Mouse (Mus musculus) neural tube, embryonic 11.5 days (tissue): ENCODE measurements around the gene Nup210l. TPM values are rescaled to one million over a fixed set of nuclear protein-coding genes. Genes with fewer than 3 reads are reported as not detected.
A peak's percentile ranks its signal among the peaks of the same experiment; 100 is the strongest.

ENCODE experiments used
- ATAC-seq: fragments of 200-750 bp; cut with Nextera tagmentation; 2 replicates; pipeline ENCODE4 v1.8.0; 2017; ENCODE audit warnings: moderate number of reproducible peaks, mild to moderate bottlenecking, moderate TSS enrichment, moderate library complexity; ENCODE audit not compliant: insufficient read depth, low FRiP score, low TSS enrichment
- DNase-seq: peaks from one replicate; pipeline ENCODE4 v3.0.0-alpha.2; 2015; ENCODE audit warnings: low spot score
- H3K27ac ChIP-seq: fragments of 300-500 bp; sonication (generic); 2 replicates; pipeline ENCODE4 v1.5.1; 2014; ENCODE audit warnings: low read depth, mild to moderate bottlenecking, low read length
- H3K27me3 ChIP-seq: fragments of 300-500 bp; sonication (generic); 2 replicates; pipeline ENCODE4 v1.6.1; 2014; ENCODE audit warnings: mild to moderate bottlenecking, low read length, mixed read lengths; ENCODE audit not compliant: control insufficient read depth, insufficient read depth
- H3K36me3 ChIP-seq: fragments of 300-500 bp; sonication (generic); 2 replicates; pipeline ENCODE4 v1.6.1; 2014; ENCODE audit warnings: mild to moderate bottlenecking, low read length, moderate library complexity, mixed read lengths; ENCODE audit not compliant: control insufficient read depth, insufficient read depth
- H3K4me1 ChIP-seq: fragments of 300-500 bp; sonication (generic); 2 replicates; pipeline ENCODE4 v1.6.1; 2014; ENCODE audit warnings: low read length, mixed read lengths; ENCODE audit not compliant: control insufficient read depth, insufficient read depth
- H3K4me2 ChIP-seq: fragments of 300-500 bp; sonication (generic); 2 replicates; pipeline ENCODE4 v1.6.1; 2014; ENCODE audit warnings: low read depth, mild to moderate bottlenecking, moderate library complexity
- H3K4me3 ChIP-seq: fragments of 300-500 bp; sonication (generic); 2 replicates; pipeline ENCODE4 v1.5.1; 2014; ENCODE audit warnings: low read depth, low read length
- H3K9ac ChIP-seq: fragments of 300-500 bp; sonication (generic); 2 replicates; pipeline ENCODE4 v1.6.1; 2014; ENCODE audit warnings: mild to moderate bottlenecking, low read length
- H3K9me3 ChIP-seq: fragments of 300-500 bp; sonication (generic); 2 replicates; pipeline ENCODE4 v1.6.1; 2016; ENCODE audit warnings: low read length; ENCODE audit not compliant: control insufficient read depth
- WGBS: fragments of 180-500 bp; shearing (Covaris S2); extraction: QIAGEN DNeasy Blood & Tissue Kit; methylation state at CpG from one replicate; pipeline ENCODE4 v1.1.7; 2014; 5-methylcytosine and 5-hydroxymethylcytosine counted together
- microRNA counts: library from miRNA; unstranded; fragments of <30 nt; microRNA quantifications from one replicate; lab custom pipeline; 2015
- microRNA-seq: library from miRNA; unstranded; fragments of <30 nt; microRNA quantifications from one replicate; pipeline ENCODE4, GENCODE M21; 2016
- polyA plus RNA-seq: library from polyadenylated mRNA; unstranded; fragments of >200 nt; fragmentation: Nextera tagmentation; extraction: Ambion mirVana; gene quantifications from 2 replicates; pipeline ENCODE4 v1.2.1, GENCODE M21; 2014

The Nup210l gene
- polyA plus RNA-seq, 1 experiment from 2014 or later, result 0.66 TPM

DNA sequence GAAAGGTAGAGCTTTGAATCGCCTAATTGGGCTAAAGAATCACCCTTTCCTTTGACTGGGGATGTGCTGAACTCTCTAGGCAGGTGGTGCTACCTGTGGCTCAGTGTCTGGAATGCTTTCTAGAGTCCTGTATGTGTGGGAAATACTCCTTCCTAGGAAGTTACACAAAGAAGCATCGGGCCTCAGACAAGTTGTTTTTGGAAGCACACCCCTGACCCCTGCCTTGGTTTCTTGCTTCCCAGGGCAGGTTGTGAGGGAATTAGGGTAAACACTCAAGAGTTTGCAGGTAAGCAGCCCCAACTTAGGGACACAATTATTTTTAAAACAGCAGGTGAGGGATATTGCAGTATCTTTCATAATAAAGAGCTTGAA is 151.2 kb downstream of the Nup210l start:
- WGBS, result 37% methylated on average over 2 of the region's 2 CpGs
- Histone ChIP-seq H3K27ac (no peak overlapping the region), H3K9ac (peak overlapping the region; percentile 76), H3K27me3 (no peaks in the 10 kb centered on the region), H3K9me3 (no peaks in the 10 kb centered on the region), H3K4me3 (peak overlapping the region; percentile 80), H3K4me2 (peak overlapping the region; percentile 49), H3K4me1 (peaks cover 6% of the 10 kb centered on the region), H3K36me3 (peaks cover 10% of the 10 kb centered on the region)
- DNase-seq (no peak), ATAC-seq (no peak)

DNA sequence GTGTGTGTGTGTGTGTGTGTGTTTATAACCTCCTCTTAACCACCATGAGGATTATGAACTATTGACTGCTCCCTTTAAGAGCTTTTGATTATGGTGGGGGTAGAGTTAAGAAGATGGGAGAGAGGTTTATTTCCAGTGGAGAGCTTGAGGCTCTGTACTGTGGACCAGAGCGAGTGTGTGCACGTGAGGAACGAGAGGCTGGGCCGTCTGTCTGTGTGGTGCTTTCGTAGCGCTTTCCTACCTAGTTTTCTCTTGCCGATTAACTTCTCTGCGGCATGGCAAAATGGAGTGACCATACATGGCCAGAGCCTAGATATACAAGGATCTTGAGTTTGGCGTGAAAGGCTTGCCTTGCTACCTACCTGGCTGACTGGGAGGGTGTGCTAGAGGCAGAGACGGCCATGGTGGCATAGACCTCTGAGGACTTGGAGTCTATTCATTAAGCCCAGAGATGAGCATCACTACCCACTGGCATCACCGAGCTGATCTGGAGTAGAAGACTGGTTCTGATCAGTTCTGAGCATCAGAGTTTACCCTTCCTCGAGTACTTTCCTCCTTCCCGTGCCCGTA is 151.9 kb downstream of the Nup210l start:
- H3K36me3 ChIP-seq, result peaks cover 11% of the 10 kb centered on the region
- H3K27me3 ChIP-seq, result no peaks in the 10 kb centered on the region
- no peak overlapping the region for H3K27ac ChIP-seq
- no peak overlapping the region for H3K4me3 ChIP-seq
- DNase-seq (no peak), ATAC-seq (no peak)
- no peak overlapping the region for H3K4me2 ChIP-seq
- H3K4me1 ChIP-seq, result peaks cover 6% of the 10 kb centered on the region
- H3K9ac ChIP-seq, result no peak overlapping the region
- WGBS, result 92% methylated on average over 14 of the region's 14 CpGs
- no peaks in the 10 kb centered on the region for H3K9me3 ChIP-seq

- no peak overlapping the region for H3K9ac ChIP-seq
- no peak for DNase-seq
- WGBS, result 94% methylated on average over 19 of the region's 19 CpGs
- H3K4me3 ChIP-seq, result no peak overlapping the region
- H3K27me3 ChIP-seq, result no peaks in the 10 kb centered on the region
- H3K27ac ChIP-seq, result no peak overlapping the region
- ATAC-seq, result no peak
- H3K4me1 ChIP-seq, result peaks cover 6% of the 10 kb centered on the region
- H3K36me3 ChIP-seq, result peaks cover 11% of the 10 kb centered on the region; the same call in 1 of the 2 replicates
- H3K4me2 ChIP-seq, result no peak overlapping the region
- H3K9me3 ChIP-seq, result no peaks in the 10 kb centered on the region
Measured at GRCm38 (mm10) chr3:90256731-90257530, 153.0 kb downstream of the Nup210l start.

GRCm38 (mm10) chr3:90258521-90258920 is 154.6 kb downstream of the Nup210l start:
- no peak for DNase-seq
- H3K4me3 ChIP-seq, result no peak overlapping the region
- no peaks in the 10 kb centered on the region for H3K9me3 ChIP-seq
- H3K27me3 ChIP-seq, result no peaks in the 10 kb centered on the region
- H3K27ac ChIP-seq, result no peak overlapping the region
- no peak for ATAC-seq
- H3K4me1 ChIP-seq, result peaks cover 6% of the 10 kb centered on the region
- H3K9ac ChIP-seq, result no peak overlapping the region
- peaks cover 18% of the 10 kb centered on the region for H3K36me3 ChIP-seq
- H3K4me2 ChIP-seq, result no peak overlapping the region
- WGBS, result 90% methylated on average over 4 of the region's 4 CpGs

MicroRNAs encoded within 50 kb of the gene (microRNA counts, 519-probe panel; counts per million panel counts)
- 4,392 counts per million, percentile 81 among the panel's probes with 10 or more counts for microRNA mmu-miR-190b (lab: Ali Mortazavi, UCI)

Small RNAs within 50 kb of the gene (microRNA-seq; reads per million reads assigned to microRNA genes)
- gene Mir190b, result 19.8 reads per million, percentile 29 among the genes with 10 or more reads in this experiment

Other genes with a start within 250 kb of the Nup210l start
- 0.08 and 0.34 TPM in 2 replicates for gene Il6ra, start 190.9 kb upstream of the Nup210l start, polyA plus RNA-seq
- gene Atp8b2, start 140.6 kb upstream of the Nup210l start, polyA plus RNA-seq, result 11.8 and 13.4 TPM in 2 replicates
- 165 and 172 TPM in 2 replicates for gene Hax1, start 105.4 kb upstream of the Nup210l start, polyA plus RNA-seq
- gene 4933434E20Rik, start 52.5 kb upstream of the Nup210l start, polyA plus RNA-seq, result 197 TPM in 2 replicates
- gene Ubap2l, start 51.5 kb upstream of the Nup210l start, polyA plus RNA-seq, result 206 and 208 TPM in 2 replicates
- 509 and 535 TPM in 2 replicates for gene Tpm3, start 31.5 kb upstream of the Nup210l start, polyA plus RNA-seq
- gene Rps27, start 109.5 kb downstream of the Nup210l start, polyA plus RNA-seq, result 1,223 and 1,277 TPM in 2 replicates
- gene Rab13, start 109.6 kb downstream of the Nup210l start, polyA plus RNA-seq, result 10.4 and 12.3 TPM in 2 replicates
- gene Jtb, start 127.5 kb downstream of the Nup210l start, polyA plus RNA-seq, result 92.3 and 92.4 TPM in 2 replicates
- 3.4 and 4.0 TPM in 2 replicates for gene Creb3l4, start 139.4 kb downstream of the Nup210l start, polyA plus RNA-seq
- 50.6 and 51.4 TPM in 2 replicates for gene Slc39a1, start 144.0 kb downstream of the Nup210l start, polyA plus RNA-seq
- 9.8 and 13.9 TPM in 2 replicates for gene Crtc2, start 150.0 kb downstream of the Nup210l start, polyA plus RNA-seq
- gene Dennd4b, start 161.1 kb downstream of the Nup210l start, polyA plus RNA-seq, result 4.7 and 6.2 TPM in 2 replicates
- 9.2 and 11.4 TPM in 2 replicates for gene Gatad2b, start 189.0 kb downstream of the Nup210l start, polyA plus RNA-seq